Mouse (Mus musculus) heart, postnatal 4 days (tissue): ENCODE results near the gene Slc25a40. TPM values are rescaled to one million over a fixed set of nuclear protein-coding genes. Genes with fewer than 3 reads are reported as not detected.

Experiments
- DNase-seq: peaks from one replicate; pipeline ENCODE4 v3.0.0; 2021
- total RNA-seq, 2 experiments: library from RNA; stranded (reverse); gene quantifications; 2 replicates each; pipeline ENCODE4 v1.2.3; 2021

The Slc25a40 gene
- total RNA-seq, 2 experiments from 2014 or later: 10.9 to 13.9 TPM

- no peak for DNase-seq
Observed at GRCm38 (mm10) chr5:8489471-8490110, 66.9 kb downstream of the Slc25a40 start.

GRCm38 (mm10) chr5:8491778-8492177 lies 69.1 kb downstream of the Slc25a40 start:
- DNase-seq: no peak

Other genes starting within 250 kb of the Slc25a40 start
- 1 to 10 TPM; 8.1 to 8.3 TPM for gene Adam22, start 54.7 kb upstream of the Slc25a40 start, total RNA-seq
- gene Dbf4, start 134 bp upstream of the Slc25a40 start, total RNA-seq: 10 to 100 TPM; 23.1 to 26.6 TPM
- gene Rundc3b, start 200.1 kb downstream of the Slc25a40 start, total RNA-seq: 1 to 10 TPM; 1.4 to 1.8 TPM
- gene Abcb1a, start 237.2 kb downstream of the Slc25a40 start, total RNA-seq: 1 to 10 TPM; 4.4 to 5.1 TPM